Mouse (Mus musculus): ENCODE results near the gene Slc4a5. TPM values are rescaled to one million over a fixed set of nuclear protein-coding genes. Genes with fewer than 3 reads are reported as not detected.
"Not testable (repeated sequence)": the region's sequence is repeated elsewhere in the genome, so short reads cannot be mapped to it uniquely, and the experiment has no call there.

The Slc4a5 gene
- total RNA-seq, 1 experiment from 2014 or later, result not detected

- no peak for ATAC-seq (replicated peaks; ENCODE audit: low read depth, poor library complexity, severe bottlenecking)
Measured at GRCm38 (mm10) chr6:83300447-83301229, 81.0 kb downstream of the Slc4a5 start.

DNA sequence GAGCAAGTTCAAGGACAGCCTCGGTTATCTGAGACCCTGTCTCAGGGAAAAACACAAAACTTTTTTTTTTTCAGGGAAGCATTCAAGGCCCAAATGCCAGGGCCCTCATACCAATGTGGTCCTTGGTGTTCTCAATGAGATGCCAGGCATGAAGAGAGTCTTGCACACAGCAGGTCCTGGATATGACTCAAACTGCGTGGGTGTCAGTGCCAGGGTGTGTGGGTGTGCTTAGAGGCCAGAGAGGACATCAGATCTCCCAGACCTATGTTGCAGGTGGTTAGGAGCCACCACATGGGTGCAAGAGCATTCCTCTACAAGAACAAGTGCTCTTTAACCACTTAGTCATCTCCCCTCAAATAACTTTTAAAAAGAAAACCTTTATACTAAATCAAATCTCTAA, 81.7 kb downstream of the Slc4a5 start:
- no peak for ATAC-seq (replicated peaks; ENCODE audit: low read depth, poor library complexity, severe bottlenecking)

DNA sequence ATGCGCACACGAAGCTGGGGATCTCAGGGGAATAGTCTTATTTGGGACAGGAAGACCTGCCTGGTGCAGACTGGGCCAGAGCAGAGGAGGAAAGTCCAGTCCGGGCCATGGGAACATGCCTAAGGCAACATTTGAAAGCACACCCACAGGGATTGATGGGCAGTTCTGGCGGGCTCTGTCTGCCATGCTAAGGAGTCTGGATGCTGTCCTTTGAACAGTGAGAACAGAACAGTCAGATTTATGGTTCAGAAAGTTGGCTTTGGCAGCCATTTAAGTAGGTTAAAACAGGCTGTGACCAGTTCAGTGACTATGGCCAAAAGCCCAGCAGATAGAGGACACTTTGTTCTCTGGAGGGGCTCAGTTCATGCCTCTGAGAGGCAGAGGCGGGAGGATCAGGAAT, 82.6 kb downstream of the Slc4a5 start:
- ATAC-seq (replicated peaks; ENCODE audit: low read depth, poor library complexity, severe bottlenecking), result no peak

- no peak for ATAC-seq (replicated peaks; ENCODE audit: low read depth, poor library complexity, severe bottlenecking)
Measured at GRCm38 (mm10) chr6:83309017-83309416, 89.4 kb downstream of the Slc4a5 start.

- ATAC-seq (replicated peaks; ENCODE audit: low read depth, poor library complexity, severe bottlenecking), result no peak
Measured at GRCm38 (mm10) chr6:83311206-83311605, 91.6 kb downstream of the Slc4a5 start.

GRCm38 (mm10) chr6:83312021-83312420, 92.4 kb downstream of the Slc4a5 start:
- ATAC-seq (replicated peaks; ENCODE audit: low read depth, poor library complexity, severe bottlenecking), result no peak

DNA sequence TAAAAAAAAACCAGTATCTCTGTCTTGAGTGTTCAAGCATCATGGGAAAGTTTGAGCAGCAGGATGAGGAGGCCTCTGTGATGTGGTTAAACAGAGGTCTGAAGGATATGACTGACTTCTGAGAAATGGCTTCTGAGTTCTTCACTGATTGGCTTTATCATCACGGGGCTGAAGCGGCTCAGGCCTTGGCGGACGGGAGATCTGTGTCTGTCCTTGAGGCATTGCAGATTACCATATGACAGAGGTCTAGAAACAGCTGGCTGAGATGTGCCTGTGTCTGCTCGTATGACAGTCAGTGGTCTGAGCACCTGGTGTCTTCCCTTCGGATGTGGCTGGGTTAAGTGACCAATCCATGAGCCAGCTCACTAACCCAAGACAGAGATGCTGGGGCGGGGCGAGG, 92.9 kb downstream of the Slc4a5 start:
- no peak for ATAC-seq (replicated peaks; ENCODE audit: low read depth, poor library complexity, severe bottlenecking)

DNA sequence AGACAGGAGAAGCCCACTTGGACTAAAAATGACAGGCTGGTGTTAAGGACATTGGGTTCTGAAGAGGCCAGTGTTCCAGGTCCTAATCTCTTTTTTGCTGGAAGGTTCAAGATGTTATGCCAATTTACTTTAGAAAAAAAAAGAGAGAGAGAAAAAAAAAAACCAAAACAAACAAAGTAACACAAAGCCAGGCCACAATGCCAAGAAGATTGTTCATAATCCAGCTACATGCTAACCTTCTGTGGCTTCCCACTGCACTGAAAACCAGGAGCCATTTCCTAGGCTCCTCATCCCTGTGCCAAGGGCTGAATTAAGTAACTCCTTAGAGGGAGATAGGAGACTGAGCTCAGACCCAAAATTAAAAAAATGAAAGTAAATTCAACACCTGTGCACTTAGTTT, 95.7 kb downstream of the Slc4a5 start:
- ATAC-seq (replicated peaks; ENCODE audit: low read depth, poor library complexity, severe bottlenecking), result no peak

DNA sequence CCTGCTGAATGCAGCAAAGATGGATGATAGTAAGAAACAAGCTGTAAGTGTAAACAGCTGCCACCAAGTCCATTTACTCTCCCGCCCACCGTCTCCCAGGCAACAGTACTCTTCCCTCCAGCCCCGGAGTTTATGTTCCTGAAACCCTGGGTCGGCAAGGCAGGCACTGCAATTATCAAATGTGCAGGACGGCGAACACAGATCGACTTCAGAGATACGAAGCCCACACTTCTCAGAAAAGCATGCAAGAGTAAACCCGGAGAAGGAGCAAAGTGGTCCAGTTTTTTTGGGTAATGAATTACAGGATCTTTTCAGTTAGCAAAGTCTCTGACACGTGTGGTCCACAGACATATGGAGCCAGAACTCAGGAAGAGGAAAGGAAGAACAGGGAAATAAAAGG, 96.4 kb downstream of the Slc4a5 start:
- no peak for ATAC-seq (replicated peaks; ENCODE audit: low read depth, poor library complexity, severe bottlenecking)

- peak; percentile 89 for ATAC-seq (replicated peaks; ENCODE audit: low read depth, poor library complexity, severe bottlenecking)
Measured at GRCm38 (mm10) chr6:83317108-83317741, 97.6 kb downstream of the Slc4a5 start.

DNA sequence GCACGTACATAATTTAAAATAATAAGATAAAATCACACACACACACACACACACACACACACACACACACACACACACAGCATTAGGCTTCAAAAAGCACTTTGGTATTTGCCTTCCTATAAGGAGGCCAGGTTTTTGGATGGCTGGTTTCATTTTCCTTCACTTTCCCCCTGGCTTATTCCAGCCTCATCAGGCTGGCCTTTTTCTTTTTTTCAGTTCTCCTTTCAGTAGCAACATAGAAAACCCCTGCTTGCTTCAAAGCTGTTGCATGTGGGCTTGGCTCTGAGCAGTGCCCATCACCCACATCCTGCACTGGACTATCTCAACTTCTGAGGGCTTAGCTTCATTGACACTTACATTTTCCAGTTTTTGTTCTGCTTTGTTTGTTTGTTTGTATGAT, 102.3 kb downstream of the Slc4a5 start:
- ATAC-seq (replicated peaks; ENCODE audit: low read depth, poor library complexity, severe bottlenecking), result no peak

- ATAC-seq (replicated peaks; ENCODE audit: low read depth, poor library complexity, severe bottlenecking), result no peak
Measured at GRCm38 (mm10) chr6:83322794-83323193, 103.2 kb downstream of the Slc4a5 start.

GRCm38 (mm10) chr6:83323652-83324419, 104.2 kb downstream of the Slc4a5 start:
- peak; percentile 48 for ATAC-seq (replicated peaks; ENCODE audit: low read depth, poor library complexity, severe bottlenecking)

DNA sequence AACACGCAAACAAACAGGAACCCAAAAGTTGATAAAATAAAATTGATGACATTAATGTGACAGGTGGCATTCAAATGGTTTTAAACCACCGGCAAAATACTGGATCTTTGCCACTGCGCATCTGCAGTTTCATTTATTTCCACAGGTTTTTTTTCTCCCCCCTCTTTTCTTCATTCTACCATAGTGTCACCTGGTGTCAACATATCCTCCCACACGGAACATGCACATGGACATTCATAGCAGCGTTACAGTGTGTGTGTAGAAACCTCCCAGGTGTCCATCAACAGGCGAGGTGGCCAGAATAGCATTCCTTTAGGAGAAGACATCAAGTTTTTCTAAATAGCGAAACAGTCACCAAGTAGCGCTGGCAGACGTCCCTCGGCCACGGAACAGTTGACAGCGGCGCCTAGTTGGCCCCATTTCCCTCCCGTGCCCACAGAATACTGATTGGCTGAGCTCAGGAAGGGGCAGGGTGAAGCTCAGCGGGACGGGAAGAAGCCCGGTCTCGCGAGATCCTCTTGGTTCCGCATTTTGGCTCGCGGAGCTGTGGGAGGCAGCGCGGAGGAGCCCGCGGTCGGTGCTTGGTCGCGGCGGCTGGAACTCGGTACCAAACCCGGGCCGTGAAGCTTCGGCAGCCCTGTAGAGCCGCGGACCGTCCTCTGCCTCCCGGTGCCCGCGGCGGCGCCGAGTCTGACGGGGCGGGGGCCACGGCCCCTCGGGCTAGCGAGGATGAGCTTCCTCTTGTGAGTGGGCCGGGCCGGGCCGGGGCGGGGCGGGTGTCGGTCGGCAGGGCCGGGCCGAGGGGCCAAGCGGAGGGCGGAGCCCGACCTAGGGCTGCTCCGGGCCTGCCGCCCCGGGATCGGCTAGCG, 106.1 kb downstream of the Slc4a5 start, which contains the start of the genes Mthfd2 and Mob1a:
Mthfd2 (minus strand) TSS at position 384 of the 869 bp plus-strand sequence.
Mob1a (plus strand) TSS at position 492 of the 869 bp plus-strand sequence.
- ATAC-seq (replicated peaks; ENCODE audit: low read depth, poor library complexity, severe bottlenecking), result peak; percentile 94

DNA sequence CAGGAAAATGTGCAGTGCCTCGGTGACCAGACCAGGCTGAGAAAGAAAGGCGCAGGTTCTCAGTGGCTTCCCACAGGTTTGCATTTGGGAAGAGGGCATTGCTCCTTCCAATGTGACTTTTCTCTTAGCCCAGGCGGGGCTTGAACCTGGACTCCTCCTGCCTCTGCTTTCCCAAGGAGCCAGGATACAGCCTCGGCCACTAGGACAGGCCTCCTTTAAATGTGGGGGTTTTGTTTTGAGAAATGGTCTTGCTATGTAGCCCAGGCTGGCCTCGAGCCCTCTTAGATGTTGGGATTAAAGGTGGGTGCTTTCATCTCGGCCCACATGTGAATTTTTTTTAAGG, 106.7 kb downstream of the Slc4a5 start:
- ATAC-seq (replicated peaks; ENCODE audit: low read depth, poor library complexity, severe bottlenecking), result no peak

DNA sequence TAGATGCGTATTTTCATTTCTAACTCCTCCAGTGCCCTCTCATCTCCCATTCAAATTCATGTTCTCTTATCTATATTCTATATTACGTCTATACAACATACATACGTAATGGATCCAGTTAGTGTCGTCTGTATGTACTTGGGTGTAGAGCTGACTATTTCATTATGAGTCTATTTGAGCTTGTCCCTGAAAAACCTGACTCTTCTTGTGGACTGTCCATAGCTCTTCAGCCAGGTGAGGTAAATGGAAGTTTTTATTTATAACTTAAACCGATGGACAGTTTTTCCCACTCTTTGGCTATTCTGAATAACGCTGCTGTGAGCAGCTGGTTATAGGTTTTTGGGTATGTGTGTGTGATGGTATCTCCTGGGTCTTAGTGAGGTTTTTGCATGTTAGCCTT, 107.1 kb downstream of the Slc4a5 start:
- no peak for ATAC-seq (replicated peaks; ENCODE audit: low read depth, poor library complexity, severe bottlenecking)

DNA sequence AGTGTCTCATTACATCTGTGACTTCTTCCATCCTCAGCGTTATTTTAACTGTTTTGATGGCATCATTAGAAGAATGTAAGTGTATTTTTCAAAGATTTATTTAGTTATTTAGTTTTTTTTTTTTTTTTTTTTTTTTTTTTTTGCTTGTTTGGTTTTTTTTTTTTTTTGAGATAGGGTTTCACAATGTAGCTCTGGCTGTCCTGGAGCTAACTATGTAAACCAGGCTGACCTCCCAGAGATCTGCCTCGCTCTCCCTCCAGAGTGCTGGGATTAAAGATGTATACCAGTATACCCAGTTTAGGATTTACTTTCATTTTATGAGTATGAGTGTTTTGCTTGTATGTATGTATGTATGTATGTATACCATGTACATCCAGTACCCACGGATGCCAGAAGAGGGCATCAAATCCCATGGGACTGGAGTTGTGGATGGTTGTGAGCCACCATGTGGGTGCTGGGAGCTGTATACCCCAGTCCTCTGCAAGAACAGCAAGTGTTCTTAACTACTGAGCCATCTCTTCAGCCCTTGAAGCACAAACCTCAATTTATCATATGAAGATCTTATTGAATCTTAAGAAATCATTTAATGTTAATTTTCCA, 108.1 kb downstream of the Slc4a5 start:
- no peak for ATAC-seq (replicated peaks; ENCODE audit: low read depth, poor library complexity, severe bottlenecking)

- no peak for ATAC-seq (replicated peaks; ENCODE audit: low read depth, poor library complexity, severe bottlenecking)
Measured at GRCm38 (mm10) chr6:83341387-83341786, 121.8 kb downstream of the Slc4a5 start.

GRCm38 (mm10) chr6:83342957-83343356, 123.3 kb downstream of the Slc4a5 start:
- ATAC-seq (replicated peaks; ENCODE audit: low read depth, poor library complexity, severe bottlenecking), result no peak

GRCm38 (mm10) chr6:83345285-83345684, 125.7 kb downstream of the Slc4a5 start:
- ATAC-seq (replicated peaks; ENCODE audit: low read depth, poor library complexity, severe bottlenecking), result not testable (repeated sequence)
